In genomic region chr17:25139960-25140359, GRCm38 (mm10) we compare ENCODE assay signal across 15 mouse cellular contexts. TPM values are rescaled to one million over a fixed set of nuclear protein-coding genes. Genes with fewer than 3 reads are reported as not detected.
DNase-seq lines count a peak whose midpoint lies in the region; ATAC-seq and TF ChIP-seq lines count a peak whose summit lies in the region.
"Had no signal": no experiment of that assay in that cellular context is flagged by ENCODE, and none has a peak within 500 bp of the region (broad histone marks: within the 10 kb centered on the region; RNA-seq: fewer than 3 reads in every experiment).

No protein-coding gene starts in this region.

- no peak overlapping the region for H3K9ac ChIP-seq in kidney, postnatal 0 days (ENCODE audit: low read depth, low read length)
- H3K9ac ChIP-seq in kidney, embryonic 15.5 days, result no peak overlapping the region
- H3K9ac ChIP-seq: neural tube, embryonic 15.5 days had no signal

- H3K27me3 ChIP-seq in kidney, postnatal 0 days (ENCODE audit: insufficient read depth, low read length), result no peaks in the 10 kb centered on the region
- no peaks in the 10 kb centered on the region for H3K27me3 ChIP-seq in kidney, embryonic 15.5 days
- H3K27me3 ChIP-seq: megakaryocyte, embryonic 14.5 days; neural tube, embryonic 15.5 days had no signal

- DNase-seq in CD4-positive, CD25-positive, alpha-beta regulatory T cell, adult 2 months (ENCODE audit: low read depth, low spot score), result peak; percentile 20
- peak; percentile 40 for DNase-seq in kidney, postnatal 0 days (ENCODE audit: low spot score)
- peak; percentile 62 for DNase-seq in NIH3T3 (ENCODE audit: low read depth)
- DNase-seq in lung, postnatal 36 days, result peak; percentile 25
- DNase-seq in gastrocnemius, postnatal 36 days, result no peak
- DNase-seq in frontal cortex, adult 2 months (ENCODE audit: extremely low spot score in 1 of 2, low spot score in 1 of 2), result no peak
- DNase-seq: left cerebral cortex, postnatal 4 days; spleen, adult 18-20 months; thymus, postnatal 36 days had no signal

- no peak for ATAC-seq in CD4-positive, CD25-positive, alpha-beta regulatory T cell, adult 4 months
- no peak for ATAC-seq in kidney, postnatal 0 days (replicated peaks; ENCODE audit: low FRiP score, low read depth)
- ATAC-seq in kidney, embryonic 15.5 days (replicated peaks; ENCODE audit: low FRiP score), result no peak

- intact Hi-C loops in gastrocnemius, postnatal 36 days (cut with DNase I), result no loop called here

- no peak overlapping the region for H3K27ac ChIP-seq in kidney, postnatal 0 days
- H3K27ac ChIP-seq in kidney, embryonic 15.5 days, result no peak overlapping the region
- H3K27ac ChIP-seq: neural tube, embryonic 15.5 days had no signal

- no peak overlapping the region for H3K4me3 ChIP-seq in kidney, postnatal 0 days (replicated peaks; ENCODE audit: low read depth, low read length)
- no peak overlapping the region for H3K4me3 ChIP-seq in kidney, embryonic 15.5 days (replicated peaks)
- H3K4me3 ChIP-seq: megakaryocyte, embryonic 14.5 days; neural tube, embryonic 15.5 days had no signal

- H3K4me1 ChIP-seq in kidney, postnatal 0 days (replicated peaks; ENCODE audit: insufficient read depth, low read length), result no peaks in the 10 kb centered on the region
- no peaks in the 10 kb centered on the region for H3K4me1 ChIP-seq in kidney, embryonic 15.5 days

- peak; percentile 55 for TF ChIP-seq CTCF in kidney, postnatal 0 days (IDR thresholded peaks at IDR 0.05; ENCODE audit: low read depth)

- 74% methylated on average over 4 of the region's 4 CpGs for WGBS in kidney, postnatal 0 days
- 69% methylated on average over 4 of the region's 4 CpGs for WGBS in kidney, embryonic 15.5 days

- H3K4me2 ChIP-seq in kidney, postnatal 0 days (ENCODE audit: low read length), result no peak overlapping the region
- no peak overlapping the region for H3K4me2 ChIP-seq in kidney, embryonic 15.5 days
- H3K4me2 ChIP-seq: neural tube, embryonic 15.5 days had no signal

- no peaks in the 10 kb centered on the region for H3K9me3 ChIP-seq in kidney, postnatal 0 days (replicated peaks; ENCODE audit: low read length)
- no peaks in the 10 kb centered on the region for H3K9me3 ChIP-seq in kidney, embryonic 15.5 days (replicated peaks)
- H3K9me3 ChIP-seq: megakaryocyte, embryonic 14.5 days; neural tube, embryonic 15.5 days had no signal

- H3K36me3 ChIP-seq in kidney, postnatal 0 days (ENCODE audit: insufficient read depth, low read length), result 0 out of 2 replicates have a peak, but pooled peaks cover 6% of the 10 kb centered on the region
- H3K36me3 ChIP-seq in kidney, embryonic 15.5 days, result peaks cover 10% of the 10 kb centered on the region

RNA-seq across cellular contexts. Expression of gene Clcn7, which starts 6.8 kb away (rescaled TPM):
- 10 to 100 TPM; 18.2 to 33.2 TPM for polyA plus RNA-seq in CD4-positive, CD25-positive, alpha-beta regulatory T cell, adult 4 months (2017; shearing (Covaris generic))
- polyA plus RNA-seq in kidney, postnatal 0 days (2015; fragmentation: Nextera tagmentation; extraction: Ambion mirVana), result 14.7 and 17.2 TPM in 2 replicates
- polyA plus RNA-seq in kidney, embryonic 15.5 days (2015; fragmentation: Nextera tagmentation; extraction: Ambion mirVana), result 20.7 and 24.6 TPM in 2 replicates
- total RNA-seq in gastrocnemius, postnatal 36 days (2021), result 10 to 100 TPM; 13.7 to 14.9 TPM
- 45.6 and 51.4 TPM in 2 replicates for polyA plus RNA-seq in frontal cortex, adult 2 months (2012; rRNA removed)

RNA-seq across cellular contexts. Expression of gene Ptx4, which starts 19.4 kb away (rescaled TPM):
- not detected for polyA plus RNA-seq in CD4-positive, CD25-positive, alpha-beta regulatory T cell, adult 4 months (2017; shearing (Covaris generic))
- polyA plus RNA-seq in kidney, postnatal 0 days (2015; fragmentation: Nextera tagmentation; extraction: Ambion mirVana), result not detected in 2 replicates
- 0.16 and 0.24 TPM in 2 replicates for polyA plus RNA-seq in kidney, embryonic 15.5 days (2015; fragmentation: Nextera tagmentation; extraction: Ambion mirVana)
- total RNA-seq in gastrocnemius, postnatal 36 days (2021), result 1 to 10 TPM; 3.7 to 4.3 TPM
- 0.08 and 0.16 TPM in 2 replicates for polyA plus RNA-seq in frontal cortex, adult 2 months (2012; rRNA removed)

RNA-seq across cellular contexts. Expression of gene Ccdc154, which starts 22.3 kb away (rescaled TPM):
- not detected for polyA plus RNA-seq in CD4-positive, CD25-positive, alpha-beta regulatory T cell, adult 4 months (2017; shearing (Covaris generic))
- polyA plus RNA-seq in kidney, postnatal 0 days (2015; fragmentation: Nextera tagmentation; extraction: Ambion mirVana), result not detected in 2 replicates
- polyA plus RNA-seq in kidney, embryonic 15.5 days (2015; fragmentation: Nextera tagmentation; extraction: Ambion mirVana), result not detected in 2 replicates
- total RNA-seq in gastrocnemius, postnatal 36 days (2021), result not detected
- 0.04 TPM in 1 of 2 replicates, not detected in the other for polyA plus RNA-seq in frontal cortex, adult 2 months (2012; rRNA removed)
- total RNA-seq: gastrocnemius, adult 8-10 months; hematopoietic stem cell, adult 5-6 weeks had no signal
- polyA plus RNA-seq: neural tube, embryonic 15.5 days had no signal

RNA-seq across cellular contexts. Expression of gene Telo2, which starts 24.2 kb away (rescaled TPM):
- polyA plus RNA-seq in CD4-positive, CD25-positive, alpha-beta regulatory T cell, adult 4 months (2017; shearing (Covaris generic)), result 10 to 100 TPM; 24.4 to 36.8 TPM
- 24.2 and 24.7 TPM in 2 replicates for polyA plus RNA-seq in kidney, postnatal 0 days (2015; fragmentation: Nextera tagmentation; extraction: Ambion mirVana)
- 44.4 and 45.3 TPM in 2 replicates for polyA plus RNA-seq in kidney, embryonic 15.5 days (2015; fragmentation: Nextera tagmentation; extraction: Ambion mirVana)
- total RNA-seq in gastrocnemius, postnatal 36 days (2021), result 1 to 10 TPM; 4.2 to 6.1 TPM
- polyA plus RNA-seq in frontal cortex, adult 2 months (2012; rRNA removed), result 19.0 and 27.2 TPM in 2 replicates

RNA-seq across cellular contexts. Expression of gene Gm38655, which starts 35.3 kb away (rescaled TPM):
- not detected for polyA plus RNA-seq in CD4-positive, CD25-positive, alpha-beta regulatory T cell, adult 4 months (2017; shearing (Covaris generic))
- not detected in 2 replicates for polyA plus RNA-seq in kidney, postnatal 0 days (2015; fragmentation: Nextera tagmentation; extraction: Ambion mirVana)
- polyA plus RNA-seq in kidney, embryonic 15.5 days (2015; fragmentation: Nextera tagmentation; extraction: Ambion mirVana), result not detected in 2 replicates
- total RNA-seq in gastrocnemius, postnatal 36 days (2021), result not detected
- polyA plus RNA-seq in frontal cortex, adult 2 months (2012; rRNA removed), result not detected in 2 replicates
- total RNA-seq: gastrocnemius, adult 8-10 months; hematopoietic stem cell, adult 5-6 weeks; left cerebral cortex, postnatal 4 days had no signal
- polyA plus RNA-seq: neural tube, embryonic 15.5 days had no signal

Comparison
In these comparisons a context has a peak if more than half of its experiments do, and no peak if none do; other contexts are left out.
1. DNase-seq: peak in CD4-positive, CD25-positive, alpha-beta regulatory T cell, adult 2 months (single experiment), kidney, postnatal 0 days (single experiment), NIH3T3 (single experiment) and lung, postnatal 36 days (single experiment); none in gastrocnemius, postnatal 36 days (0 of 2) and frontal cortex, adult 2 months (0 of 2).